In genomic region chr3:127640762-127641700, GRCm38 (mm10) we compare ENCODE assay signal across 10 mouse cellular contexts. TPM values are rescaled to one million over a fixed set of nuclear protein-coding genes. Genes with fewer than 3 reads are reported as not detected.
A peak's percentile ranks its signal among the peaks of the same experiment; 100 is the strongest.
DNase-seq lines count a peak whose midpoint lies in the region; ATAC-seq and TF ChIP-seq lines count a peak whose summit lies in the region.
"Had no signal": no experiment of that assay in that cellular context is flagged by ENCODE, and none has a peak within 500 bp of the region (broad histone marks: within the 10 kb centered on the region; RNA-seq: fewer than 3 reads in every experiment).

No protein-coding gene starts in this region.

- peaks cover 96% of the 10 kb centered on the region for H3K27me3 ChIP-seq in lung, embryonic 15.5 days
- peaks cover 40% of the 10 kb centered on the region for H3K27me3 ChIP-seq in forebrain, embryonic 14.5 days (replicated peaks; ENCODE audit: control insufficient read depth, insufficient read depth, low read length)
- H3K27me3 ChIP-seq in kidney, postnatal 0 days (ENCODE audit: insufficient read depth, low read length), result peaks cover 53% of the 10 kb centered on the region
- peaks cover 67% of the 10 kb centered on the region for H3K27me3 ChIP-seq in neural tube, embryonic 15.5 days (replicated peaks)

- H3K4me3 ChIP-seq in lung, embryonic 15.5 days, result peak overlapping the region; percentile 11; the same call in 1 of the 2 replicates
- peak overlapping the region; percentile 8 for H3K4me3 ChIP-seq in forebrain, embryonic 14.5 days (ENCODE audit: low read depth, low read length)
- H3K4me3 ChIP-seq in kidney, postnatal 0 days (replicated peaks; ENCODE audit: low read depth, low read length), result no peak overlapping the region
- peak overlapping the region; percentile 12 for H3K4me3 ChIP-seq in neural tube, embryonic 15.5 days (replicated peaks)
- H3K4me3 ChIP-seq: gastrocnemius, adult 2 months; liver, embryonic 13.5 days had no signal

- no peak overlapping the region for H3K9ac ChIP-seq in lung, embryonic 15.5 days
- H3K9ac ChIP-seq in forebrain, embryonic 14.5 days (ENCODE audit: low read length), result peak overlapping the region; percentile 45; the same call in 1 of the 2 replicates
- H3K9ac ChIP-seq in kidney, postnatal 0 days (ENCODE audit: low read depth, low read length), result no peak overlapping the region
- H3K9ac ChIP-seq in neural tube, embryonic 15.5 days (replicated peaks), result no peak overlapping the region
- H3K9ac ChIP-seq: liver, embryonic 13.5 days had no signal

- no peak for TF ChIP-seq CTCF in kidney, postnatal 0 days (IDR thresholded peaks at IDR 0.05; ENCODE audit: low read depth)

- WGBS in lung, embryonic 15.5 days, result 2% methylated on average over 37 of the region's 37 CpGs
- 9% methylated on average over 37 of the region's 37 CpGs for WGBS in forebrain, embryonic 14.5 days
- 4% methylated on average over 37 of the region's 37 CpGs for whole genome bisulfite sequencing in kidney, postnatal 0 days
- WGBS in neural tube, embryonic 15.5 days, result 3% methylated on average over 37 of the region's 37 CpGs

- no peaks in the 10 kb centered on the region for H3K9me3 ChIP-seq in lung, embryonic 15.5 days
- no peaks in the 10 kb centered on the region for H3K9me3 ChIP-seq in forebrain, embryonic 14.5 days (replicated peaks; ENCODE audit: control insufficient read depth, low read length)
- no peaks in the 10 kb centered on the region for H3K9me3 ChIP-seq in kidney, postnatal 0 days (replicated peaks; ENCODE audit: low read length)
- H3K9me3 ChIP-seq in neural tube, embryonic 15.5 days (replicated peaks), result no peaks in the 10 kb centered on the region
- H3K9me3 ChIP-seq: liver, embryonic 13.5 days had no signal

- H3K27ac ChIP-seq in lung, embryonic 15.5 days, result no peak overlapping the region
- H3K27ac ChIP-seq in forebrain, embryonic 14.5 days (ENCODE audit: low read depth, low read length), result peak overlapping the region; percentile 84
- no peak overlapping the region for H3K27ac ChIP-seq in kidney, postnatal 0 days
- no peak overlapping the region for H3K27ac ChIP-seq in neural tube, embryonic 15.5 days (replicated peaks)
- H3K27ac ChIP-seq: gastrocnemius, adult 2 months; liver, embryonic 13.5 days had no signal

- no peak for ATAC-seq in lung, embryonic 15.5 days (ENCODE audit: borderline replicate concordance, extremely low read depth, low FRiP score, low TSS enrichment)
- ATAC-seq in forebrain, embryonic 14.5 days, result peak; percentile 30; the same call in 1 of the 2 replicates
- peak; percentile 52; the same call in 1 of the 2 replicates for ATAC-seq in kidney, postnatal 0 days (replicated peaks; ENCODE audit: low FRiP score, low read depth)
- ATAC-seq in neural tube, embryonic 15.5 days (ENCODE audit: low FRiP score), result no peak

- DNase-seq in lung, postnatal 4 days, result no peak
- peak; percentile 52 for DNase-seq in forebrain, embryonic 14.5 days (ENCODE audit: low spot score)
- no peak for DNase-seq in kidney, postnatal 0 days (ENCODE audit: low spot score)
- DNase-seq in adrenal gland, adult 8-10 months, result no peak
- no peak for DNase-seq in cerebellum, adult 9-10 months
- DNase-seq in adrenal gland, postnatal 14 days, result no peak
- DNase-seq: gastrocnemius, adult 2 months; liver, embryonic 13.5 days had no signal

- no peaks in the 10 kb centered on the region for H3K36me3 ChIP-seq in lung, embryonic 15.5 days
- H3K36me3 ChIP-seq in forebrain, embryonic 14.5 days (ENCODE audit: control insufficient read depth, insufficient read depth, low read length), result no peaks in the 10 kb centered on the region
- H3K36me3 ChIP-seq in kidney, postnatal 0 days (ENCODE audit: insufficient read depth, low read length), result no peaks in the 10 kb centered on the region
- no peaks in the 10 kb centered on the region for H3K36me3 ChIP-seq in neural tube, embryonic 15.5 days
- H3K36me3 ChIP-seq: liver, embryonic 13.5 days had no signal

- H3K4me2 ChIP-seq in lung, embryonic 15.5 days, result peak overlapping the region; percentile 42
- H3K4me2 ChIP-seq in forebrain, embryonic 14.5 days (ENCODE audit: low read length), result peak overlapping the region; percentile 43
- peak overlapping the region; percentile 27 for H3K4me2 ChIP-seq in kidney, postnatal 0 days (ENCODE audit: low read length)
- peak overlapping the region; percentile 46 for H3K4me2 ChIP-seq in neural tube, embryonic 15.5 days
- H3K4me2 ChIP-seq: liver, embryonic 13.5 days had no signal

- peaks cover 11% of the 10 kb centered on the region for H3K4me1 ChIP-seq in lung, embryonic 15.5 days
- peaks cover 36% of the 10 kb centered on the region for H3K4me1 ChIP-seq in forebrain, embryonic 14.5 days (ENCODE audit: control insufficient read depth, insufficient read depth, low read length)
- no peaks in the 10 kb centered on the region for H3K4me1 ChIP-seq in kidney, postnatal 0 days (replicated peaks; ENCODE audit: insufficient read depth, low read length)
- H3K4me1 ChIP-seq in neural tube, embryonic 15.5 days, result peaks cover 24% of the 10 kb centered on the region
- H3K4me1 ChIP-seq: liver, embryonic 13.5 days had no signal

RNA-seq across cellular contexts. Expression of gene Neurog2, which starts 8.1 kb away (rescaled TPM):
- not detected in 2 replicates for polyA plus RNA-seq in lung, embryonic 15.5 days (2015; fragmentation: Nextera tagmentation; extraction: Ambion mirVana)
- polyA plus RNA-seq in forebrain, embryonic 14.5 days (2014; fragmentation: Nextera tagmentation; extraction: Ambion mirVana), result 80.6 and 88.7 TPM in 2 replicates
- polyA plus RNA-seq in kidney, postnatal 0 days (2015; fragmentation: Nextera tagmentation; extraction: Ambion mirVana), result not detected in 2 replicates
- polyA plus RNA-seq in neural tube, embryonic 15.5 days (2015; fragmentation: Nextera tagmentation; extraction: Ambion mirVana), result 1.8 and 2.8 TPM in 2 replicates
- total RNA-seq in adrenal gland, adult 8-10 months (2022), result not detected
- total RNA-seq in adrenal gland, postnatal 14 days (2021), result not detected in 2 replicates
- total RNA-seq: gastrocnemius, adult 2 months had no signal
- polyA plus RNA-seq: liver, embryonic 13.5 days had no signal

Comparison
In these comparisons a context has a peak if more than half of its experiments do, and no peak if none do; other contexts are left out.
1. ATAC-seq: peak in forebrain, embryonic 14.5 days (single experiment) and kidney, postnatal 0 days (single experiment); none in lung, embryonic 15.5 days (single experiment) and neural tube, embryonic 15.5 days (single experiment).
2. RNA of gene Neurog2, which starts 8.1 kb away (polyA plus RNA-seq): 80.6 to 88.7 TPM in forebrain, embryonic 14.5 days; 1.8 to 2.8 TPM in neural tube, embryonic 15.5 days, not detected in lung, embryonic 15.5 days and not detected in kidney, postnatal 0 days; every median in the first group is over 10 times any median in the second.
3. Peak in every context shown above with its lines, with median percentiles within 50 percentile points of each other: H3K4me2 ChIP-seq.